Mouse (Mus musculus) ES-Bruce4 (cell line): ENCODE measurements around the gene Pcbd2.

Experiments used
- CTCF ChIP-seq: IDR thresholded peaks from one replicate; pipeline ENCODE4 v1.8.1; 2011; ENCODE audit warnings: low read depth, low read length
- EP300 ChIP-seq: IDR thresholded peaks from 2 replicates; pipeline ENCODE4 v1.6.1; 2011; ENCODE audit warnings: low read depth, low read length; ENCODE audit not compliant: insufficient read depth

DNA sequence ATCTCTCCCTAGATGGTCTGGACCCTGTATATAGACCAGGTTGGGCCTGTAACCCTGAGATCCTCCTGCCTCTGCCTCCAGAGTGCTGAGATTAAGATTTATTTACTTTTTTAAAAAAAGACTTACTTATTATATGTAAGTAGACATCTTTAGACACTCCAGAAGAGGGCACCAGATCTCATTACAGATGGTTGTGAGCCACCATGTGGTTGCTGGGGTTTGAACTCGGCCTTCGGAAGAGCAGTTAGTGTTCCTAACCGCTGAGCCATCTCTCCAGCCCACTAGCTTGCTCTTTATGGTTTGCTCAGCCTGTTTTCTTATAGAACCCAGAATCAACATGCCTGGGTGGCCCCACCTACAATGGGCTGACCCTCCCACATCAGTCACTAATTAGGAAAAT lies 14.3 kb upstream of the Pcbd2 start:
- TF ChIP-seq CTCF (no peak), EP300 (no peak)
